Mouse (Mus musculus) kidney, adult 2 months (tissue): ENCODE measurements around the gene 9530077C05Rik.

Source experiments
- CTCF ChIP-seq: fragments of 200-500 bp; conservative IDR thresholded peaks from 2 replicates; pipeline ENCODE4 v1.5.1; 2011; ENCODE audit warnings: low read depth, mild to moderate bottlenecking, control low read depth, low read length, moderate library complexity, mixed read lengths; ENCODE audit not compliant: insufficient read depth, insufficient read length
- POLR2A ChIP-seq: fragments of 200-500 bp; IDR thresholded peaks from one replicate; pipeline ENCODE4 v1.6.1; 2011; ENCODE audit warnings: low read depth, low read length, control low read depth

DNA sequence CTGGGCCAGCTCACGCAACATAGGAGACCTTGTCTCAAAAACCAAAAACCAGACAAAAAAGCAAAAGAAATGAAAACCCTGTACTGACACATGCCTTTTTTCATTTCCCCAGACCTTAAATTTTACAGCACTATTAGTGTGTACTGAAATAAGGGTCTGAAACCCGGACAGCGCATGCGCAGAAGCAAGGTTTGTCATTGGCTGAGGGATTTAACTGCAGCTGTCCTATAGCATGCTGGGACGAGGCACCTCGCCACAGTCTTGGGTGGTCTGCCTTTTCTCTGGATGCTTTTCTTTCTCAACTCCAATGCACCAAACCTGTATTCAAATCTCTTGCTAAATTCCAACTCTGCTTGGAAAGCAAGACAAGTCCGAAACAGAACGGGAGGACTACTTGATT is 67.6 kb downstream of the 9530077C05Rik start:
- TF ChIP-seq POLR2A (no peak), CTCF (no peak)
